Mouse (Mus musculus) stomach, postnatal 0 days (tissue): Measurements from ENCODE around the gene Pak6. TPM values are rescaled to one million over a fixed set of nuclear protein-coding genes. Genes with fewer than 3 reads are reported as not detected.

ENCODE experiments used
- ATAC-seq: fragments of 200-750 bp; cut with Nextera tagmentation; 2 replicates; pipeline ENCODE4 v1.8.0; 2017; ENCODE audit not compliant: low FRiP score, low TSS enrichment
- DNase-seq: peaks from one replicate; pipeline ENCODE4 v3.0.0-alpha.2; 2016; ENCODE audit warnings: low spot score
- H3K27ac ChIP-seq: fragments of 300-500 bp; sonication (generic); replicated peaks from 2 replicates; pipeline ENCODE4 v1.5.1; 2014; ENCODE audit warnings: mild to moderate bottlenecking, control low read depth
- H3K27me3 ChIP-seq: fragments of 300-500 bp; sonication (generic); 2 replicates; pipeline ENCODE4 v1.6.1; 2014; ENCODE audit warnings: low read length; ENCODE audit not compliant: control insufficient read depth, insufficient read depth
- H3K36me3 ChIP-seq: fragments of 300-500 bp; sonication (generic); 2 replicates; pipeline ENCODE4 v1.6.1; 2014; ENCODE audit warnings: low read length, mixed read lengths; ENCODE audit not compliant: control insufficient read depth, insufficient read depth
- H3K4me1 ChIP-seq: fragments of 300-500 bp; sonication (generic); replicated peaks from 2 replicates; pipeline ENCODE4 v1.6.1; 2014; ENCODE audit warnings: antibody characterized with exemption; ENCODE audit not compliant: control insufficient read depth, insufficient read depth
- H3K4me2 ChIP-seq: fragments of 300-500 bp; sonication (generic); replicated peaks from 2 replicates; pipeline ENCODE4 v1.6.1; 2014; ENCODE audit warnings: low read depth, mild to moderate bottlenecking, control low read depth, moderate library complexity
- H3K4me3 ChIP-seq: fragments of 300-500 bp; sonication (generic); 2 replicates; pipeline ENCODE4 v1.5.1; 2014; ENCODE audit warnings: low read depth, low read length, control low read depth
- H3K9ac ChIP-seq: fragments of 300-500 bp; sonication (generic); 2 replicates; pipeline ENCODE4 v1.6.1; 2014; ENCODE audit warnings: mild to moderate bottlenecking, low read length, control low read depth, mixed read lengths
- H3K9me3 ChIP-seq: fragments of 300-500 bp; sonication (generic); 2 replicates; pipeline ENCODE4 v1.6.1; 2016; ENCODE audit warnings: low read length; ENCODE audit not compliant: control insufficient read depth
- CTCF ChIP-seq: IDR thresholded peaks from 2 replicates; pipeline ENCODE4 v1.5.1; 2016; ENCODE audit warnings: antibody characterized with exemption, low read depth, mild to moderate bottlenecking, moderate library complexity
- EP300 ChIP-seq: optimal IDR thresholded peaks from 2 replicates; pipeline ENCODE3; 2016; ENCODE audit warnings: antibody characterized with exemption
- WGBS: fragments of 180-500 bp; shearing (Covaris S2); extraction: QIAGEN DNeasy Blood & Tissue Kit; methylation state at CpG from one replicate; pipeline ENCODE4 v1.1.7; 2014; 5-methylcytosine and 5-hydroxymethylcytosine counted together
- polyA plus RNA-seq: library from polyadenylated mRNA; unstranded; fragments of >200 nt; fragmentation: Nextera tagmentation; extraction: Ambion mirVana; gene quantifications from 2 replicates; pipeline ENCODE4 v1.2.1, GENCODE M21; 2015

The Pak6 gene
- polyA plus RNA-seq, 1 experiment from 2014 or later: 3.7 TPM

GRCm38 (mm10) chr2:118676839-118677741, 14.0 kb downstream of the Pak6 start:
- DNase-seq (peak; percentile 78), ATAC-seq (peak; percentile 72)
- H3K27me3 ChIP-seq: peaks cover 5% of the 10 kb centered on the region; the same call in 1 of the 2 replicates
- H3K4me2 ChIP-seq: peak overlapping the region; percentile 89
- H3K4me1 ChIP-seq: peaks cover 4% of the 10 kb centered on the region; the same call in 1 of the 2 replicates
- WGBS: under 1% methylated on average over 79 of the region's 89 CpGs
- H3K36me3 ChIP-seq: no peaks in the 10 kb centered on the region
- TF ChIP-seq EP300: no peak
- no peak for TF ChIP-seq CTCF
- H3K27ac ChIP-seq: peak overlapping the region; percentile 63
- H3K4me3 ChIP-seq: peak overlapping the region; percentile 54
- no peaks in the 10 kb centered on the region for H3K9me3 ChIP-seq
- H3K9ac ChIP-seq: peak overlapping the region; percentile 66

GRCm38 (mm10) chr2:118677817-118678216, 14.7 kb downstream of the Pak6 start:
- no peak for TF ChIP-seq EP300
- TF ChIP-seq CTCF: no peak
- peaks cover 5% of the 10 kb centered on the region; the same call in 1 of the 2 replicates for H3K27me3 ChIP-seq
- peak overlapping the region; percentile 66; the same call in 1 of the 2 replicates for H3K9ac ChIP-seq
- H3K4me2 ChIP-seq: peak overlapping the region; percentile 89
- H3K9me3 ChIP-seq: no peaks in the 10 kb centered on the region
- peaks cover 4% of the 10 kb centered on the region; the same call in 1 of the 2 replicates for H3K4me1 ChIP-seq
- H3K4me3 ChIP-seq: peak overlapping the region; percentile 54
- WGBS: 23% methylated on average over 4 of the region's 4 CpGs
- peak; percentile 43 for ATAC-seq
- H3K36me3 ChIP-seq: no peaks in the 10 kb centered on the region
- peak overlapping the region; percentile 63 for H3K27ac ChIP-seq
- DNase-seq: peak; percentile 61

GRCm38 (mm10) chr2:118679577-118679976, 16.5 kb downstream of the Pak6 start:
- Histone ChIP-seq H3K9ac (no peak overlapping the region), H3K4me2 (no peak overlapping the region), H3K27me3 (peaks cover 5% of the 10 kb centered on the region; the same call in 1 of the 2 replicates), H3K4me1 (peaks cover 4% of the 10 kb centered on the region; the same call in 1 of the 2 replicates), H3K27ac (no peak overlapping the region), H3K4me3 (no peak overlapping the region), H3K9me3 (no peaks in the 10 kb centered on the region), H3K36me3 (no peaks in the 10 kb centered on the region)
- TF ChIP-seq EP300: no peak
- no peak for TF ChIP-seq CTCF
- 70% methylated on average over 3 of the region's 3 CpGs for WGBS
- DNase-seq (no peak), ATAC-seq (no peak)

- no peak for DNase-seq
- Histone ChIP-seq H3K4me1 (peaks cover 4% of the 10 kb centered on the region; the same call in 1 of the 2 replicates), H3K27ac (no peak overlapping the region), H3K4me3 (no peak overlapping the region), H3K9ac (no peak overlapping the region), H3K27me3 (peaks cover 5% of the 10 kb centered on the region; the same call in 1 of the 2 replicates), H3K4me2 (no peak overlapping the region), H3K36me3 (no peaks in the 10 kb centered on the region), H3K9me3 (no peaks in the 10 kb centered on the region)
- 96% methylated on average over 6 of the region's 6 CpGs for WGBS
- ATAC-seq: no peak
- no peak for TF ChIP-seq CTCF
- TF ChIP-seq EP300: no peak
Observed at GRCm38 (mm10) chr2:118680926-118681325, 17.8 kb downstream of the Pak6 start.

GRCm38 (mm10) chr2:118682544-118683260, 19.6 kb downstream of the Pak6 start:
- no peak for TF ChIP-seq CTCF
- no peak for TF ChIP-seq EP300
- ATAC-seq: no peak

More at GRCm38 (mm10) chr2:118682544-118683260, 19.6 kb downstream of the Pak6 start:
- Histone ChIP-seq H3K27me3 (no peaks in the 10 kb centered on the region), H3K4me3 (no peak overlapping the region), H3K9me3 (no peaks in the 10 kb centered on the region), H3K4me1 (no peaks in the 10 kb centered on the region), H3K36me3 (no peaks in the 10 kb centered on the region), H3K9ac (no peak overlapping the region), H3K4me2 (no peak overlapping the region), H3K27ac (no peak overlapping the region)
- WGBS: 44% methylated on average over 8 of the region's 8 CpGs
- no peak for DNase-seq
